Mouse (Mus musculus) layer of hippocampus, postnatal 36 days (tissue): Measurements from ENCODE around the gene Cyp2w1. TPM values are rescaled to one million over a fixed set of nuclear protein-coding genes. Genes with fewer than 3 reads are reported as not detected.

Source experiments
- DNase-seq, 2 experiments: peaks; one replicate each; pipeline ENCODE4 v3.0.0; 2022
- microRNA-seq, 2 experiments: library from miRNA; unstranded; fragments of <30 nt; microRNA quantifications; one replicate each; pipeline ENCODE4 v1.2.0; 2021
- total RNA-seq, 2 experiments: library from RNA; stranded (reverse); gene quantifications; 2 replicates each; pipeline ENCODE4 v1.2.3; 2021

The Cyp2w1 gene
- total RNA-seq, 2 experiments from 2014 or later, result not detected

GRCm38 (mm10) chr5:139404801-139405401 lies 52.5 kb downstream of the Cyp2w1 start, which contains the start of gene C130050O18Rik:
TSS of gene C130050O18Rik (plus strand) at chr5:139405280.
- DNase-seq, result no peak

- no peak for DNase-seq
Measured at GRCm38 (mm10) chr5:139405478-139405877, 53.1 kb downstream of the Cyp2w1 start.

- no peak for DNase-seq
Measured at GRCm38 (mm10) chr5:139405953-139406352, 53.5 kb downstream of the Cyp2w1 start.

Small RNA genes within 50 kb of the gene (microRNA-seq; reads per million reads assigned to microRNA genes)
- 190 to 299 reads per million in 2 experiments for gene Mir339

Other genes starting within 250 kb of the Cyp2w1 start
- gene Prkar1b, start 202.6 kb upstream of the Cyp2w1 start, total RNA-seq, result 100 to 1,000 TPM; 397 to 416 TPM
- 1 to 10 TPM; 8.0 to 8.4 TPM for gene Dnaaf5, start 202.4 kb upstream of the Cyp2w1 start, total RNA-seq
- gene Sun1, start 152.0 kb upstream of the Cyp2w1 start, total RNA-seq, result 10 to 100 TPM; 78.6 to 82.1 TPM
- 10 to 100 TPM; 52.6 to 55.3 TPM for gene Get4, start 100.3 kb upstream of the Cyp2w1 start, total RNA-seq
- 100 to 1,000 TPM; 179 to 185 TPM for gene Adap1, start 27.0 kb upstream of the Cyp2w1 start, total RNA-seq
- gene Cox19, start 1.2 kb upstream of the Cyp2w1 start, total RNA-seq, result 10 to 100 TPM; 68.6 to 76.3 TPM
- 10 to 100 TPM; 11.0 to 13.1 TPM for gene Gpr146, start 25.1 kb downstream of the Cyp2w1 start, total RNA-seq
- under 1 TPM in 1 of 2 experiments, not detected in 1; 0.20 TPM for gene C130050O18Rik, start 52.7 kb downstream of the Cyp2w1 start, total RNA-seq
- gene Gper1, start 70.5 kb downstream of the Cyp2w1 start, total RNA-seq, result 1 to 10 TPM; 2.5 to 2.7 TPM
- 10 to 100 TPM; 15.2 to 15.7 TPM for gene 3110082I17Rik, start 107.9 kb downstream of the Cyp2w1 start, total RNA-seq
- 10 to 100 TPM; 62.5 to 66.6 TPM for gene Zfand2a, start 131.9 kb downstream of the Cyp2w1 start, total RNA-seq
- under 1 TPM in 1 of 2 experiments, not detected in 1; 0.12 TPM for gene Uncx, start 190.9 kb downstream of the Cyp2w1 start, total RNA-seq